Mouse (Mus musculus) limb, embryonic 13.5 days (tissue): ENCODE measurements around the gene Timm8b. TPM values are rescaled to one million over a fixed set of nuclear protein-coding genes. Genes with fewer than 3 reads are reported as not detected.
A peak's percentile ranks its signal among the peaks of the same experiment; 100 is the strongest.
"Not testable (repeated sequence)": the region's sequence is repeated elsewhere in the genome, so short reads cannot be mapped to it uniquely, and the experiment has no call there.

Source experiments
- ATAC-seq: fragments of 200-750 bp; cut with Nextera tagmentation; 2 replicates; pipeline ENCODE4 v1.8.0; 2017; ENCODE audit warnings: low read depth, moderate number of reproducible peaks, moderate TSS enrichment; ENCODE audit not compliant: low FRiP score
- H3K27ac ChIP-seq: fragments of 300-500 bp; sonication (generic); 2 replicates; pipeline ENCODE4 v1.5.1; 2015; ENCODE audit warnings: inconsistent platforms, mild to moderate bottlenecking, moderate library complexity
- H3K27me3 ChIP-seq: fragments of 300-500 bp; sonication (generic); 2 replicates; pipeline ENCODE4 v1.6.1; 2015; ENCODE audit warnings: mild to moderate bottlenecking, inconsistent platforms
- H3K36me3 ChIP-seq: fragments of 300-500 bp; sonication (generic); 2 replicates; pipeline ENCODE4 v1.6.1; 2015; ENCODE audit warnings: inconsistent platforms, mild to moderate bottlenecking, moderate library complexity
- H3K4me1 ChIP-seq: fragments of 300-500 bp; sonication (generic); 2 replicates; pipeline ENCODE4 v1.6.1; 2015; ENCODE audit warnings: inconsistent platforms
- H3K4me2 ChIP-seq: fragments of 300-500 bp; sonication (generic); replicated peaks from 2 replicates; pipeline ENCODE4 v1.6.1; 2015; ENCODE audit warnings: inconsistent platforms, mild to moderate bottlenecking, moderate library complexity
- H3K4me3 ChIP-seq: fragments of 300-500 bp; sonication (generic); 2 replicates; pipeline ENCODE4 v1.5.1; 2015; ENCODE audit warnings: moderate library complexity, mild to moderate bottlenecking, inconsistent platforms
- H3K9ac ChIP-seq: fragments of 300-500 bp; sonication (generic); 2 replicates; pipeline ENCODE4 v1.6.1; 2015; ENCODE audit warnings: mild to moderate bottlenecking, inconsistent platforms
- H3K9me3 ChIP-seq: fragments of 300-500 bp; sonication (generic); 2 replicates; pipeline ENCODE4 v1.6.1; 2016; ENCODE audit warnings: inconsistent platforms
- WGBS: fragments of 180-500 bp; shearing (Covaris S2); methylation state at CpG from one replicate; pipeline ENCODE4 v1.1.7; 2015; 5-methylcytosine and 5-hydroxymethylcytosine counted together
- polyA plus RNA-seq: library from polyadenylated mRNA; unstranded; fragments of >200 nt; fragmentation: Nextera tagmentation; extraction: Ambion mirVana; gene quantifications from 2 replicates; pipeline ENCODE4 v1.2.1, GENCODE M21; 2015

Timm8b gene
- polyA plus RNA-seq, 1 experiment from 2014 or later, result 242 TPM

- H3K27ac ChIP-seq, result no peak overlapping the region
- no peak overlapping the region for H3K4me2 ChIP-seq
- no peaks in the 10 kb centered on the region for H3K27me3 ChIP-seq
- H3K9me3 ChIP-seq, result no peaks in the 10 kb centered on the region
- H3K36me3 ChIP-seq, result peaks cover 74% of the 10 kb centered on the region
- ATAC-seq, result no peak
- no peak overlapping the region for H3K9ac ChIP-seq
- 85% methylated on average over 4 of the region's 4 CpGs for WGBS
- H3K4me3 ChIP-seq, result no peak overlapping the region
- peaks cover 8% of the 10 kb centered on the region for H3K4me1 ChIP-seq
Observed at GRCm38 (mm10) chr9:50612115-50612514, 8.4 kb downstream of the Timm8b start.

- Histone ChIP-seq H3K4me3 (peak overlapping the region; percentile 100), H3K9ac (peak overlapping the region; percentile 97), H3K27ac (0 out of 2 replicates have a peak overlapping the region, but pooled peaks have one; percentile 94), H3K4me1 (peaks cover 8% of the 10 kb centered on the region), H3K9me3 (no peaks in the 10 kb centered on the region), H3K4me2 (peak overlapping the region; percentile 88), H3K27me3 (no peaks in the 10 kb centered on the region), H3K36me3 (peaks cover 36% of the 10 kb centered on the region)
- ATAC-seq, result no peak
- WGBS, result 36% methylated on average over 11 of the region's 11 CpGs
Observed at GRCm38 (mm10) chr9:50616161-50616560, 12.5 kb downstream of the Timm8b start.

DNA sequence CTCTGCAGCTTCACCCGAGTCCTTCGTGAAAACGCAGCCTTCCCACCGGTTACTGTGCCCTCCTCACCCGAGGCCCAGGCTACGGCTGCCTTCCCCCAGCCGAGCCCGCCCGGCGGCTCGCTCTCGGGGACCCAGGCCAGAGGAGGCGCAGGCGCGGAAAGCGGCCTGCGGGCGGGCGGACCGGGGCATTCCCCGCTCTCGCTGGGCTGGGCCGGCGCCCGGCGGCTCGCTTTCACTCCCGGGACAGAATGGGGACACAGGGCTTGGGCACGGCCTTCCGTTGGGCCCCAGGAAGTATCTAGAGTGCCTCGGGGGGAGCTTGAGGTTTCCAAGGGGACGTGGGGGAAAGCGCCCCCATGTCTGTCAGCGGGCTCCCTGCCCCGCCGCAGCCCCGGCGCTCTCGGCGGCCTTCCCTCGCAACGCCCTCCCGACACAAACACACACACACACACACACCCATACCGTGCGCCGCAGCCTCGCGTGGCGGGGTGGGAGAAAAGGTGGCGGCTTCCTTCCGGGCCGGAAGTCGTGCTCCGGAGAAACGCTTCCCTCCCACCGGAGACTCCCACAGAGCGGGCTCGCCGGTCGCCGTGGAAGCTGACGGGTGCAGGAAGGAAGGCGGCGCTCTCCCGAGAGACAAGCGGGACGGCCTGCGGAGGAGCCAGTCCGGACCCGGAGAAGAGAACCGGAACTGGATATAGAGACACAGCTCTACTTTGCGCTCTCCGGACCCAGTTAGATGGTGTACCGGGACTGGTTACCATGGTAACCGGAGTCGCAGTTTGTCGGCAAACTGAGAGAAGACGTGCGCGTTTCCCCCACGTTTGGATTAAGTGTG, 13.3 kb downstream of the Timm8b start, which contains the start of the genes Pih1d2 and Nkapd1:
TSS of gene Pih1d2 (plus strand) at position 556 of the 838 bp plus-strand sequence.
TSS of gene Nkapd1 (minus strand) at position 699 of the 838 bp plus-strand sequence.
- peak; percentile 93 for ATAC-seq
- Histone ChIP-seq H3K4me2 (peak within 1 kb of the TSS; percentile 88), H3K27ac (peak within 1 kb of the TSS; percentile 94), H3K36me3 (peaks cover 31% of the 10 kb centered on the region), H3K4me1 (peaks cover 8% of the 10 kb centered on the region), H3K9ac (peak within 1 kb of the TSS; percentile 97), H3K27me3 (no peaks in the 10 kb centered on the region), H3K4me3 (peak within 1 kb of the TSS; percentile 100), H3K9me3 (no peaks in the 10 kb centered on the region)
- WGBS, result under 1% methylated on average over 79 of the region's 81 CpGs

GRCm38 (mm10) chr9:50617794-50618330, 14.2 kb downstream of the Timm8b start:
- Histone ChIP-seq H3K9me3 (no peaks in the 10 kb centered on the region), H3K4me1 (peaks cover 8% of the 10 kb centered on the region), H3K9ac (no peak overlapping the region), H3K27me3 (no peaks in the 10 kb centered on the region), H3K36me3 (peaks cover 22% of the 10 kb centered on the region), H3K4me3 (peak overlapping the region; percentile 100), H3K27ac (no peak overlapping the region), H3K4me2 (peak overlapping the region; percentile 88)
- 65% methylated on average over 9 of the region's 9 CpGs for WGBS
- no peak for ATAC-seq

GRCm38 (mm10) chr9:50630903-50631302, 27.2 kb downstream of the Timm8b start:
- not testable (repeated sequence) for H3K4me3 ChIP-seq, H3K4me2 ChIP-seq, H3K9me3 ChIP-seq, H3K4me1 ChIP-seq, H3K9ac ChIP-seq, H3K27me3 ChIP-seq, ATAC-seq, H3K27ac ChIP-seq
- 86% methylated on average over 6 of the region's 8 CpGs for WGBS
- peaks cover 34% of the 10 kb centered on the region for H3K36me3 ChIP-seq

- no peak overlapping the region for H3K4me3 ChIP-seq
- no peak overlapping the region for H3K4me2 ChIP-seq
- ATAC-seq, result no peak
- H3K27ac ChIP-seq, result no peak overlapping the region
- H3K27me3 ChIP-seq, result no peaks in the 10 kb centered on the region
- no peaks in the 10 kb centered on the region for H3K9me3 ChIP-seq
- no peak overlapping the region for H3K9ac ChIP-seq
- H3K36me3 ChIP-seq, result peaks cover 44% of the 10 kb centered on the region
- 83% methylated on average over 6 of the region's 6 CpGs for WGBS
- H3K4me1 ChIP-seq, result no peaks in the 10 kb centered on the region
Observed at GRCm38 (mm10) chr9:50632016-50632688, 28.4 kb downstream of the Timm8b start.

DNA sequence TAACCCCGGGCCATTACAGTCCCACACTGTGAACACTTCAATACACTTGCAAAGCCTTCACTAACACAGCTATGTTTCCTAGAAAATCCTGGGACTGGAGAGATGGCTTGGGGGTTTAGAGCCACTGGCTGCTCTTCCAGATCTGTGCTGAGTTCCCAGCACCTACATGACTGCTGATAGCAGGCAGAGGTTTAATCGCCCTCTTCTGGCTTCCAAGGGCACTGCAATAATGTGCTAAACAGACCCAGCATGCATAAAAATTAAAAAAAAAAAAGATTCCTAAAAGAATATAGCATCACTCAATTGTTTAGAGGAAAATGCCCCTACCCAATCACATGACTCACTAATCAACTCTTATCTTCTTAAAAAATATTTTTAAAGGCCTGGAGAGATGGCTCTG, 29.3 kb downstream of the Timm8b start:
- no peaks in the 10 kb centered on the region for H3K4me1 ChIP-seq
- WGBS, result 65% methylated on average over 2 of the region's 2 CpGs
- H3K36me3 ChIP-seq, result peaks cover 51% of the 10 kb centered on the region
- H3K27ac ChIP-seq, result no peak overlapping the region
- H3K9ac ChIP-seq, result no peak overlapping the region
- no peak overlapping the region for H3K4me3 ChIP-seq
- H3K27me3 ChIP-seq, result no peaks in the 10 kb centered on the region
- ATAC-seq, result no peak
- H3K9me3 ChIP-seq, result no peaks in the 10 kb centered on the region
- no peak overlapping the region for H3K4me2 ChIP-seq

GRCm38 (mm10) chr9:50634270-50634669, 30.6 kb downstream of the Timm8b start:
- no peaks in the 10 kb centered on the region for H3K9me3 ChIP-seq
- no peak overlapping the region for H3K27ac ChIP-seq
- H3K4me3 ChIP-seq, result no peak overlapping the region
- H3K4me2 ChIP-seq, result no peak overlapping the region
- no peak for ATAC-seq
- WGBS, result 95% methylated on average over 11 of the region's 11 CpGs
- peaks cover 63% of the 10 kb centered on the region for H3K36me3 ChIP-seq
- no peaks in the 10 kb centered on the region for H3K27me3 ChIP-seq
- no peak overlapping the region for H3K9ac ChIP-seq
- no peaks in the 10 kb centered on the region for H3K4me1 ChIP-seq

GRCm38 (mm10) chr9:50646826-50647370, 43.2 kb downstream of the Timm8b start:
- H3K27me3 ChIP-seq, result no peaks in the 10 kb centered on the region
- H3K4me2 ChIP-seq, result no peak overlapping the region
- H3K4me1 ChIP-seq, result no peaks in the 10 kb centered on the region
- H3K4me3 ChIP-seq, result no peak overlapping the region
- H3K27ac ChIP-seq, result no peak overlapping the region
- no peak for ATAC-seq
- H3K36me3 ChIP-seq, result peaks cover 91% of the 10 kb centered on the region
- WGBS, result 82% methylated on average over 10 of the region's 10 CpGs
- H3K9me3 ChIP-seq, result no peaks in the 10 kb centered on the region
- H3K9ac ChIP-seq, result no peak overlapping the region

GRCm38 (mm10) chr9:50650503-50650902, 46.8 kb downstream of the Timm8b start:
- no peak for ATAC-seq
- Histone ChIP-seq H3K4me1 (no peaks in the 10 kb centered on the region), H3K9ac (no peak overlapping the region), H3K27me3 (no peaks in the 10 kb centered on the region), H3K4me2 (no peak overlapping the region), H3K36me3 (peaks cover 92% of the 10 kb centered on the region), H3K27ac (no peak overlapping the region), H3K9me3 (no peaks in the 10 kb centered on the region), H3K4me3 (no peak overlapping the region)
- WGBS, result 95% methylated on average over 10 of the region's 10 CpGs
